Mouse (Mus musculus) ES-E14 (cell line): Measurements from ENCODE around the gene Fbxo33.

Experiments used
- CHD2 ChIP-seq: IDR thresholded peaks from 2 replicates; pipeline ENCODE4 v1.6.1; 2014; ENCODE audit warnings: mild to moderate bottlenecking, low read depth, low read length, inconsistent platforms
- ZC3H11A ChIP-seq: IDR thresholded peaks from 2 replicates; pipeline ENCODE4 v1.6.1; 2012; ENCODE audit warnings: low read depth, mild to moderate bottlenecking, inconsistent platforms, low read length, borderline replicate concordance

GRCm38 (mm10) chr12:59265942-59266231 lies 46.4 kb upstream of the Fbxo33 start:
- TF ChIP-seq CHD2, result no peak
- TF ChIP-seq ZC3H11A, result no peak
